Mouse (Mus musculus): Measurements from ENCODE around the gene Sult1c1. TPM values are rescaled to one million over a fixed set of nuclear protein-coding genes. Genes with fewer than 3 reads are reported as not detected.
A peak's percentile ranks its signal among the peaks of the same experiment; 100 is the strongest.
"Not testable (repeated sequence)": the region's sequence is repeated elsewhere in the genome, so short reads cannot be mapped to it uniquely, and the experiment has no call there.

Sult1c1 gene
- total RNA-seq (2014; rRNA removed) (not detected in 2 replicates), polyA plus RNA-seq (2015; fragmentation: Nextera tagmentation; extraction: Ambion mirVana) (0.15 TPM in 1 of 2 replicates, not detected in the other)

DNA sequence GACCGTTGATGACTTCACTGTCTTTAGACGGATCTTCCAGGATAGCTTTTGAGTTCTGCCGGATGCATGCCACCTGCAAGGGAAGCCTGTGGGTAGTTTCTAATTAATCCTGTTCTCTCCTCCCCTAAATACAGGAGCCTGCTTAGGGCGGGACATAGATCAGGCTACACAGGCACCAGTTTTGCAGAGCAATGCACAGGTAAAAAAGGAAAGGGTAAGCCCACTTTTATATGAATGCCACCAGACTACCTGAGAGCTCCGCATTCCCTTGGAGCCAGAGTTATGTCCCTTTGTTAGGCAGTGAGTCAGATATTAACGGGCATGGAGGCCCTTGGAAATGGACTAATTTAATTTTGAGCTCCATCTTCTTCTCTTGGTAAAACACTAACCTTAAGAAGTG is at the start of gene Sult1c1:
Gene Sult1c1 (minus strand): TSS at position 101 of the 400 bp plus-strand sequence.
- Histone ChIP-seq H3K27ac (ENCODE audit: low read depth, low read length) (no peak within 1 kb of the TSS), H3K9me3 (ENCODE audit: low read length) (no peaks in the 10 kb centered on the region), H3K4me3 (ENCODE audit: low read depth, low read length) (no peak within 1 kb of the TSS), H3K4me1 (ENCODE audit: insufficient read depth) (no peaks in the 10 kb centered on the region), H3K27me3 (ENCODE audit: insufficient read depth, low read length) (no peaks in the 10 kb centered on the region), H3K4me2 (ENCODE audit: low read depth) (no peak within 1 kb of the TSS), H3K9ac (no peak within 1 kb of the TSS), H3K36me3 (ENCODE audit: insufficient read depth) (no peaks in the 10 kb centered on the region)
- no peak for DNase-seq
- TF ChIP-seq CTCF (IDR thresholded peaks at IDR 0.05; ENCODE audit: low read depth): no peak
- WGBS: 89% methylated on average over 6 of the region's 6 CpGs
- ATAC-seq: no peak

DNA sequence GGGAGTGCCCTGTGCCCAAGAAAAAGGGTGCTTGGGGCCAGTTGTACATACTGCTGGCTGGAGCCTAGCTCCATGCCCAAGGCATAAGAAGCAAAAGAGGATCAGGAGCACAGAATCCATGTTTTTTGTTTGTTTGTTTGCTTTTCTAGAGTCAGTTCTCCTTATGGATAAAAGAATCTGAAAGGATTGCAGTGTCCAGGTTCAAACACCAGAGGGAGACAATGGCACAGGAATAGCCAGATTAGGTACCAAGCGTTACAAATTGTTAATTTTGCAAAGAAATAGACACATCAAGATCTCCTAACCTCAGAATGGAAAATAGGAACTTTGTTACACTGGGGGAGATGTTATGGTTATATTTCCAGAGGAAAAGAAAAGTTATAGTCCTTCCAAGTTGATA is 23.7 kb upstream of the Sult1c1 start:
- no peaks in the 10 kb centered on the region for H3K4me1 ChIP-seq (ENCODE audit: insufficient read depth)
- no peaks in the 10 kb centered on the region for H3K36me3 ChIP-seq (ENCODE audit: insufficient read depth)
- no peaks in the 10 kb centered on the region for H3K27me3 ChIP-seq (ENCODE audit: insufficient read depth, low read length)
- no peak overlapping the region for H3K4me3 ChIP-seq (ENCODE audit: low read depth, low read length)
- no peak overlapping the region for H3K27ac ChIP-seq (ENCODE audit: low read depth, low read length)
- WGBS: 10% methylated on average over 1 of the region's 1 CpGs
- H3K4me2 ChIP-seq (ENCODE audit: low read depth): no peak overlapping the region
- ATAC-seq (peak; percentile 59; the same call in 1 of the 2 replicates), DNase-seq (peak; percentile 75)
- no peaks in the 10 kb centered on the region for H3K9me3 ChIP-seq (ENCODE audit: low read length)
- peak; percentile 85 for TF ChIP-seq CTCF (IDR thresholded peaks at IDR 0.05; ENCODE audit: low read depth)
- H3K9ac ChIP-seq: no peak overlapping the region

DNA sequence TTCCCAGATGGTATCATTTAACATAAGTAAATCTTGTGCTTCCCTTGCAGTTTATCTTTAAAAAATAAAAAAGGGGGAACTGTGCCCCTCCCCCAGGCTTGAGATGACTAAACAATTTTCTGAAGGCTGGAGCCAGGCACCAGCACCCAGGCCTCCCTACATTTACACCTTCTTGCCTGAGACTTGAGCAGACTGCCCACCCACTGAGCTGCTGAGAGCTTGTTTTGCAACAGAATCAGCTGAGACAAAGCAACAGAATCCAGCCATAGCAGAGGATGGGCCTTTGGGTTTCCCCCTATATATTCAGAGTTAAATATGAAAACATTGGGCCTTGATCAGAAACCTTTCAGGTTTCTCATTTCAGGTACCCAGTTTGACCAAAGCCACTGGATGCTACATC is 20.7 kb upstream of the Sult1c1 start:
- no peak for TF ChIP-seq CTCF (IDR thresholded peaks at IDR 0.05; ENCODE audit: low read depth)
- no peaks in the 10 kb centered on the region for H3K9me3 ChIP-seq (ENCODE audit: low read length)
- H3K27me3 ChIP-seq (ENCODE audit: insufficient read depth, low read length): no peaks in the 10 kb centered on the region

DNA sequence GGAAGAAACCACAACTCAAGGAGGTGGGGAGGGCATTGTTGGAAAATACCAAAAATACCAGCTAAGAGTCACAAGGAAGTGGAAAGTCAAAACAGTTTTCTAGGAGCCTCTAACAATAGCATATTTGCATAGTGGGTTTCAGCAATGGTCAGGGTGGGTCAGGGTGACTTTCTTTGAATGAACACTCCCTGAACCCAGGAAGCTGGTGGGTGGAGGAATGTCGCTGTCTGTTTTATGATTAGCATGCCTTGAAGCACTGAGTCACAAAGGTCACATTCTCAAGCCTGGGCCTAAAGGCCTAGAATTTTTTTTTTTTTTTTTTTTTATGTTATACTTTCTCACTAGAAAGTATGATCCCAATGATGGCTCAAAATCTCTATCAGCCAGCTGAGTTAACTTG is 20.1 kb upstream of the Sult1c1 start:
- not testable (repeated sequence) for H3K27me3 ChIP-seq (ENCODE audit: insufficient read depth, low read length); H3K36me3 ChIP-seq (ENCODE audit: insufficient read depth); H3K9ac ChIP-seq; H3K27ac ChIP-seq (ENCODE audit: low read depth, low read length); H3K9me3 ChIP-seq (ENCODE audit: low read length); H3K4me1 ChIP-seq (ENCODE audit: insufficient read depth); ATAC-seq; H3K4me3 ChIP-seq (ENCODE audit: low read depth, low read length); DNase-seq; H3K4me2 ChIP-seq (ENCODE audit: low read depth)
- WGBS: 69% methylated on average over 1 of the region's 1 CpGs

More for the DNA sequence above, 20.7 kb upstream of the Sult1c1 start:
- H3K27ac ChIP-seq (ENCODE audit: low read depth, low read length): no peak overlapping the region
- H3K36me3 ChIP-seq (ENCODE audit: insufficient read depth): no peaks in the 10 kb centered on the region
- no peaks in the 10 kb centered on the region for H3K4me1 ChIP-seq (ENCODE audit: insufficient read depth)
- H3K4me3 ChIP-seq (ENCODE audit: low read depth, low read length): no peak overlapping the region
- no peak overlapping the region for H3K9ac ChIP-seq
- ATAC-seq (no peak), DNase-seq (no peak)
- no peak overlapping the region for H3K4me2 ChIP-seq (ENCODE audit: low read depth)

DNA sequence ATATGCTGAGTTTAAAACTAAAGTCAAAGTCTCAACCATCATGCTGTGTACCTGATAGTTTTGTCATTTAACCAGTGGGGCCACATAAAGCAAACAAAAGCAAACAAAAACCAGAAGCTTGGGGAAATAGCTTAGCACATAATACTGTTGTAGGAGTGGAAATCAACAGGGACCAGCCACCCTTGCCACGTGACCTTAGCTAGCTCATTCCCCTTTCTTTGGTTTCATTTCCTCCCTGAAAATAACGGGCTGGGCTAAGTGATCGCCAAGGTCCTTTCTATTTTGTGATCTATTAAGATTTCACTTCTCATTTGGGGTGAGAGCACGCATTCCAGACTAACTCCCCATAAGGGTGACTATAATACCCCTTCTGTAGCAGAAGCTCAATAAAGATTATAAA is 13.0 kb upstream of the Sult1c1 start:
- Histone ChIP-seq H3K27me3 (ENCODE audit: insufficient read depth, low read length) (no peaks in the 10 kb centered on the region), H3K9ac (no peak overlapping the region), H3K9me3 (ENCODE audit: low read length) (no peaks in the 10 kb centered on the region), H3K4me2 (ENCODE audit: low read depth) (no peak overlapping the region), H3K27ac (ENCODE audit: low read depth, low read length) (no peak overlapping the region), H3K4me3 (ENCODE audit: low read depth, low read length) (no peak overlapping the region), H3K36me3 (ENCODE audit: insufficient read depth) (no peaks in the 10 kb centered on the region), H3K4me1 (ENCODE audit: insufficient read depth) (no peaks in the 10 kb centered on the region)
- 76% methylated on average over 4 of the region's 4 CpGs for WGBS
- DNase-seq (no peak), ATAC-seq (no peak)
- no peak for TF ChIP-seq CTCF (IDR thresholded peaks at IDR 0.05; ENCODE audit: low read depth)

DNA sequence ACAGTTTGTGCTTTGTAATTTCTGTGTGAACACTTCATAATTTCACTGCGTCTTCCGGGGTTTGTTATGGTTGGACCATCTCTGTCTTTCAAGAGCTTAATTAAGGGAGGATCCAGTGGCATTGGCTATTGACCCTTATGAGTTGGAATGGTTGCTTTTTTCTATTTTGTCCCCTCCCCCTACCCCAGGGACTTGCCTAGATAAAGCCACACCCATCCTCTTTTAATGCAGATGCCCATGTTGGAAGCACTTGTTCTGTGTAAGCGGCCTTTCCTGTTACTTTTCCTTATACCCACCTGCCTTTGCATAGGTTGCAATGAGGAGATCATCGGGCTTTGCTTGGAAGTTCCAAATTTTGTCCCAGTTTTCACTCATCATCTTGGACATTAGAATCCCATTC is 16.9 kb downstream of the Sult1c1 start:
- no peaks in the 10 kb centered on the region for H3K9me3 ChIP-seq (ENCODE audit: low read length)
- H3K27ac ChIP-seq (ENCODE audit: low read depth, low read length): no peak overlapping the region
- no peak overlapping the region for H3K4me3 ChIP-seq (ENCODE audit: low read depth, low read length)
- WGBS: 88% methylated on average over 4 of the region's 4 CpGs
- DNase-seq (no peak), ATAC-seq (no peak)
- no peak overlapping the region for H3K9ac ChIP-seq
- no peaks in the 10 kb centered on the region for H3K4me1 ChIP-seq (ENCODE audit: insufficient read depth)
- H3K4me2 ChIP-seq (ENCODE audit: low read depth): no peak overlapping the region
- TF ChIP-seq CTCF (IDR thresholded peaks at IDR 0.05; ENCODE audit: low read depth): no peak
- no peaks in the 10 kb centered on the region for H3K27me3 ChIP-seq (ENCODE audit: insufficient read depth, low read length)
- no peaks in the 10 kb centered on the region for H3K36me3 ChIP-seq (ENCODE audit: insufficient read depth)

DNA sequence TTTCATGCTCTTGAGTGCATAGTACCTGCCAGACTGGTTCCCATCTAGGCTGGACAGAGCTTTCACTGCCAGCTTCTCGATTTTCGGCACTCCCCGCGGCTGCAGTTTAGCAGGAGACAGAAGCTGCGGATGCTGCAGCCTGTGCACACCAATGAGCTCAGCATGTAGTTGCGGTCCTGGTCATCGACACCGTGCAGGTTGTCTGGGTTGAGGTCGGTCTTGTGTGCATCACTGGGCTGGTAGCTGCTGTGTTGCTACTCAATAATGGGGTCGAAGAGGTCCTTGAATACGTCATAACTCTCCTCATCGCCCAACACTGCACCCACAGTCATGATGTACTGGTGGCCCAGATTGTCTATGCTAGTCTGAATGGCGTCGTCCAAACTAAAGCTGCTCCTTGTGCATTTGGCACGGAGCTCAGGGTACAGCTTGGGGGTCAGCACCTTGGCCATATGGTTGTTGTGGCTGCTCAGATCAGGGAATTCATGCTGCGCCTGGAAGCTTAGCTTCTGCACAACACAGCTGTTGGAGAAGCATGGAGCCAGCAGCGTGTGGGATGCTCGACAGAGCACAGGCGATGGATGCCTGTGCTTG is 48.8 kb downstream of the Sult1c1 start:
- H3K27ac ChIP-seq (ENCODE audit: low read depth, low read length): no peak overlapping the region
- no peak for DNase-seq
- no peak for TF ChIP-seq CTCF (IDR thresholded peaks at IDR 0.05; ENCODE audit: low read depth)
- ATAC-seq: no peak
- H3K4me1 ChIP-seq (ENCODE audit: insufficient read depth): no peaks in the 10 kb centered on the region
- no peak overlapping the region for H3K4me3 ChIP-seq (ENCODE audit: low read depth, low read length)
- no peaks in the 10 kb centered on the region for H3K36me3 ChIP-seq (ENCODE audit: insufficient read depth)
- no peaks in the 10 kb centered on the region for H3K27me3 ChIP-seq (ENCODE audit: insufficient read depth, low read length)
- no peak overlapping the region for H3K4me2 ChIP-seq (ENCODE audit: low read depth)
- 91% methylated on average over 19 of the region's 19 CpGs for WGBS
- no peak overlapping the region for H3K9ac ChIP-seq
- H3K9me3 ChIP-seq (ENCODE audit: low read length): no peaks in the 10 kb centered on the region

Data from forebrain, postnatal 0 days (tissue).